Mouse (Mus musculus) heart, adult 2 months (tissue): ENCODE data around the gene Slc25a21.

Experiments used
- CTCF ChIP-seq: fragments of 200-600 bp; IDR thresholded peaks from 2 replicates; pipeline ENCODE4 v1.8.1; 2022; ENCODE audit warnings: antibody characterized with exemption, mild to moderate bottlenecking, moderate library complexity
- EP300 ChIP-seq: fragments of 200-500 bp; IDR thresholded peaks from 2 replicates; pipeline ENCODE4 v1.6.1; 2011; ENCODE audit warnings: low read depth, low read length, control low read depth; ENCODE audit not compliant: insufficient read depth
- POLR2A ChIP-seq: fragments of 200-500 bp; IDR thresholded peaks from 2 replicates; pipeline ENCODE4 v1.6.1; 2011; ENCODE audit warnings: mild to moderate bottlenecking, low read depth, low read length, control low read depth; ENCODE audit not compliant: insufficient read depth

GRCm38 (mm10) chr12:56852679-56853078, 344.6 kb downstream of the Slc25a21 start:
- TF ChIP-seq CTCF, result no peak
- no peak for TF ChIP-seq POLR2A
- no peak for TF ChIP-seq EP300
